Mouse (Mus musculus): ENCODE measurements around the gene Nkiras2.

DNA sequence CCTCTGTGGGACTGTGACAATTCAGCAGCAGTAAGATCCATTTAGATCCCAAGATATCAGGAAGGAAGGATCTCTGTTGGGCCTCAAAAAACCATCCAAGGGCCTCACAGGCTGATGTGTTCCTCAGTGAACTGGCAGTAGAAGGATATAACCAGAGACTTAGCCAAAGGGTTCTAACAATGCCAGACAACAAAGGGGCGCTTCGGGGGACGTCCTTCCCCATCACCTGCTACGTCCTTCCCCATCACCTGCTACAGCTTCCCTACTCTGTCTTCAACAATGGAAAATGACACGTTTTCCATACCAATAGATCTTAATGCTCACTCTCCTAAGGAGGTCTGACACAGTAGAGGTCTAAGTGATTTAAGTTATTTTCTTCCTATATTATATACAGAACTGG, 2.7 kb upstream of the Nkiras2 start:
- TF ChIP-seq POLR2A (IDR thresholded peaks at IDR 0.05; ENCODE audit: borderline replicate concordance, insufficient read depth, low read length) (no peak), CTCF (IDR thresholded peaks at IDR 0.05; ENCODE audit: borderline replicate concordance, insufficient read depth, low read depth, low read length) (no peak)

Measured in cerebellum, adult 2 months (tissue).